Comparison of ENCODE assay signal across 8 mouse cellular contexts in genomic region chr11:86994330-86994729, GRCm38 (mm10). TPM values are rescaled to one million over a fixed set of nuclear protein-coding genes. Genes with fewer than 3 reads are reported as not detected.
A peak's percentile ranks its signal among the peaks of the same experiment; 100 is the strongest.
DNase-seq lines count a peak whose midpoint lies in the region; ATAC-seq and TF ChIP-seq lines count a peak whose summit lies in the region.

No protein-coding gene starts in this region.

- peak overlapping the region; percentile 19; the same call in 1 of the 2 replicates for H3K27ac ChIP-seq in thymus, adult 2 months (ENCODE audit: control insufficient read depth, insufficient read depth, low read length)
- H3K27ac ChIP-seq in hindbrain, embryonic 13.5 days = peak overlapping the region; percentile 64; the same call in 1 of the 2 replicates
- no peak overlapping the region; the same call in 1 of the 2 replicates for H3K27ac ChIP-seq in liver, embryonic 11.5 days (ENCODE audit: low read depth, low read length)

- H3K9me3 ChIP-seq in hindbrain, embryonic 13.5 days = no peaks in the 10 kb centered on the region
- no peaks in the 10 kb centered on the region for H3K9me3 ChIP-seq in liver, embryonic 11.5 days (ENCODE audit: control insufficient read depth, low read length)

- peak overlapping the region; percentile 93 for H3K4me2 ChIP-seq in hindbrain, embryonic 13.5 days
- peak overlapping the region; percentile 99 for H3K4me2 ChIP-seq in liver, embryonic 11.5 days

- H3K27me3 ChIP-seq in thymus, adult 2 months (ENCODE audit: control insufficient read depth, insufficient read depth, low read length) = no peaks in the 10 kb centered on the region
- 0 out of 2 replicates have a peak, but pooled peaks cover 3% of the 10 kb centered on the region for H3K27me3 ChIP-seq in hindbrain, embryonic 13.5 days
- H3K27me3 ChIP-seq in liver, embryonic 11.5 days (replicated peaks; ENCODE audit: control insufficient read depth, insufficient read depth, low read length) = no peaks in the 10 kb centered on the region

- no peak for ATAC-seq in hindbrain, embryonic 13.5 days (ENCODE audit: low FRiP score)
- ATAC-seq in liver, embryonic 11.5 days (replicated peaks; ENCODE audit: low FRiP score) = no peak
- no peak for ATAC-seq in erythroid progenitor cell, adult 5-6 weeks (replicated peaks; ENCODE audit: low FRiP score, poor library complexity, severe bottlenecking)

- WGBS in thymus, adult 2 months = 49% methylated on average over 6 of the region's 6 CpGs
- WGBS in hindbrain, embryonic 13.5 days = 12% methylated on average over 5 of the region's 6 CpGs
- WGBS in liver, embryonic 11.5 days = 15% methylated on average over 6 of the region's 6 CpGs

- intact Hi-C loops in left cerebral cortex, postnatal 25 days (cut with DNase I) = loop anchor here (2.0 to 10.0 kb wide), 6 partner anchors 37 to 238 kb away; partner anchors contain the start of genes Cltc and Dhx40

- no peak for TF ChIP-seq CTCF in thymus, adult 2 months (IDR thresholded peaks at IDR 0.05; ENCODE audit: borderline replicate concordance, control insufficient read depth, extremely low read depth, insufficient read depth, low read length, poor library complexity)

- no peak for DNase-seq in thymus, adult 2 months
- no peak for DNase-seq in thymus, adult 18-20 months
- DNase-seq in liver, embryonic 11.5 days (ENCODE audit: low spot score) = no peak
- DNase-seq in testis, postnatal 14 days (ENCODE audit: low spot score) = no peak
- no peak for DNase-seq in gastrocnemius, postnatal 25 days
- no peak for DNase-seq in left cerebral cortex, postnatal 25 days (ENCODE audit: low spot score in 2 of 2)

- H3K4me1 ChIP-seq in thymus, adult 2 months (replicated peaks; ENCODE audit: control insufficient read depth, insufficient read depth, low read length) = peaks cover 15% of the 10 kb centered on the region
- peaks cover 48% of the 10 kb centered on the region for H3K4me1 ChIP-seq in hindbrain, embryonic 13.5 days (replicated peaks)
- peaks cover 19% of the 10 kb centered on the region for H3K4me1 ChIP-seq in liver, embryonic 11.5 days (replicated peaks; ENCODE audit: control insufficient read depth, insufficient read depth, low read length)

- H3K9ac ChIP-seq in hindbrain, embryonic 13.5 days = peak overlapping the region; percentile 62; the same call in 1 of the 2 replicates
- H3K9ac ChIP-seq in liver, embryonic 11.5 days (ENCODE audit: low read depth, low read length) = no peak overlapping the region

- H3K36me3 ChIP-seq in thymus, adult 2 months (ENCODE audit: control insufficient read depth, insufficient read depth, low read length) = no peaks in the 10 kb centered on the region
- no peaks in the 10 kb centered on the region for H3K36me3 ChIP-seq in hindbrain, embryonic 13.5 days
- no peaks in the 10 kb centered on the region for H3K36me3 ChIP-seq in liver, embryonic 11.5 days (ENCODE audit: control insufficient read depth, insufficient read depth, low read length)

- H3K4me3 ChIP-seq in thymus, adult 2 months (ENCODE audit: control insufficient read depth, insufficient read depth, low read length) = no peak overlapping the region
- H3K4me3 ChIP-seq in hindbrain, embryonic 13.5 days = peak overlapping the region; percentile 95
- peak overlapping the region; percentile 89 for H3K4me3 ChIP-seq in liver, embryonic 11.5 days (ENCODE audit: low read depth, low read length)

- no peak for TF ChIP-seq POLR2A in thymus, adult 2 months (IDR thresholded peaks at IDR 0.05; ENCODE audit: control insufficient read depth, extremely low read depth, insufficient read depth, low read length, poor library complexity)

RNA-seq across cellular contexts. Expression of gene Ypel2, which starts 0.8 kb away (rescaled TPM):
- 16.0 and 16.2 TPM in 2 replicates for polyA plus RNA-seq in thymus, adult 2 months (2012; rRNA removed)
- 4.7 and 5.0 TPM in 2 replicates for polyA plus RNA-seq in hindbrain, embryonic 13.5 days (2015; fragmentation: Nextera tagmentation; extraction: Ambion mirVana)
- polyA plus RNA-seq in liver, embryonic 11.5 days (2014; fragmentation: Nextera tagmentation; extraction: Ambion mirVana) = 2.9 and 3.1 TPM in 2 replicates
- total RNA-seq in erythroid progenitor cell, adult 5-6 weeks (2015; ENCODE audit: low replicate concordance) = 0.36 and 2.9 TPM in 2 replicates
- total RNA-seq in erythroid progenitor cell, adult 5-6 weeks (2017; ENCODE audit: low replicate concordance) = 0.13 and 1.5 TPM in 2 replicates
- 1 to 10 TPM; 3.7 to 8.0 TPM for total RNA-seq in gastrocnemius, postnatal 25 days (2021)
- 10 to 100 TPM; 49.8 to 61.2 TPM for total RNA-seq in left cerebral cortex, postnatal 25 days (2021)

Comparison
In these comparisons a context has a peak if more than half of its experiments do, and no peak if none do; other contexts are left out.
1. RNA of gene Ypel2, which starts 0.8 kb away (total RNA-seq): 49.8 to 61.2 TPM in left cerebral cortex, postnatal 25 days; 3.7 to 8.0 TPM in gastrocnemius, postnatal 25 days and 0.13 to 2.9 TPM in erythroid progenitor cell, adult 5-6 weeks; every median in the first group is over 4 times any median in the second.